Mouse (Mus musculus) lung, embryonic 15.5 days (tissue): Measurements from ENCODE around the gene Myh9. TPM values are rescaled to one million over a fixed set of nuclear protein-coding genes. Genes with fewer than 3 reads are reported as not detected.
A peak's percentile ranks its signal among the peaks of the same experiment; 100 is the strongest.

ENCODE experiments used
- ATAC-seq: fragments of 200-750 bp; cut with Nextera tagmentation; 2 replicates; pipeline ENCODE4 v1.8.0; 2017; ENCODE audit warnings: moderate number of reproducible peaks, borderline replicate concordance; ENCODE audit not compliant: low FRiP score, low TSS enrichment; ENCODE audit errors: extremely low read depth
- H3K27ac ChIP-seq: fragments of 300-500 bp; sonication (generic); 2 replicates; pipeline ENCODE4 v1.5.1; 2015; ENCODE audit warnings: moderate library complexity, mild to moderate bottlenecking, inconsistent platforms
- H3K27me3 ChIP-seq: fragments of 300-500 bp; sonication (generic); 2 replicates; pipeline ENCODE4 v1.6.1; 2015; ENCODE audit warnings: inconsistent platforms
- H3K36me3 ChIP-seq: fragments of 300-500 bp; sonication (generic); 2 replicates; pipeline ENCODE4 v1.6.1; 2015; ENCODE audit warnings: inconsistent platforms
- H3K4me1 ChIP-seq: fragments of 300-500 bp; sonication (generic); 2 replicates; pipeline ENCODE4 v1.6.1; 2015; ENCODE audit warnings: inconsistent platforms
- H3K4me2 ChIP-seq: fragments of 300-500 bp; sonication (generic); 2 replicates; pipeline ENCODE4 v1.6.1; 2015; ENCODE audit warnings: inconsistent platforms, mild to moderate bottlenecking, moderate library complexity
- H3K4me3 ChIP-seq: fragments of 300-500 bp; sonication (generic); 2 replicates; pipeline ENCODE4 v1.5.1; 2015; ENCODE audit warnings: mild to moderate bottlenecking, inconsistent platforms
- H3K9ac ChIP-seq: fragments of 300-500 bp; sonication (generic); 2 replicates; pipeline ENCODE4 v1.6.1; 2015; ENCODE audit warnings: inconsistent platforms
- H3K9me3 ChIP-seq: fragments of 300-500 bp; sonication (generic); 2 replicates; pipeline ENCODE4 v1.6.1; 2016; ENCODE audit warnings: inconsistent platforms
- WGBS: fragments of 180-500 bp; shearing (Covaris S2); methylation state at CpG from one replicate; pipeline ENCODE4 v1.1.7; 2015; 5-methylcytosine and 5-hydroxymethylcytosine counted together
- polyA plus RNA-seq: library from polyadenylated mRNA; unstranded; fragments of >200 nt; fragmentation: Nextera tagmentation; extraction: Ambion mirVana; gene quantifications from 2 replicates; pipeline ENCODE4 v1.2.1, GENCODE M21; 2015

The Myh9 gene
- polyA plus RNA-seq, 1 experiment from 2014 or later: 67.7 TPM

GRCm38 (mm10) chr15:77831138-77831579 is 10.8 kb downstream of the Myh9 start:
- Histone ChIP-seq H3K4me1 (peaks cover 83% of the 10 kb centered on the region), H3K9ac (no peak overlapping the region), H3K27ac (peak overlapping the region; percentile 77), H3K27me3 (no peaks in the 10 kb centered on the region), H3K4me3 (no peak overlapping the region), H3K9me3 (no peaks in the 10 kb centered on the region), H3K36me3 (no peaks in the 10 kb centered on the region), H3K4me2 (no peak overlapping the region)
- 45% methylated on average over 2 of the region's 2 CpGs for WGBS
- ATAC-seq: no peak

GRCm38 (mm10) chr15:77830481-77831137 is 11.4 kb downstream of the Myh9 start:
- Histone ChIP-seq H3K9me3 (no peaks in the 10 kb centered on the region), H3K4me2 (no peak overlapping the region), H3K36me3 (no peaks in the 10 kb centered on the region), H3K27me3 (no peaks in the 10 kb centered on the region), H3K27ac (peak overlapping the region; percentile 77), H3K4me1 (peaks cover 82% of the 10 kb centered on the region), H3K4me3 (no peak overlapping the region), H3K9ac (no peak overlapping the region)
- 69% methylated on average over 5 of the region's 5 CpGs for WGBS
- ATAC-seq: no peak

DNA sequence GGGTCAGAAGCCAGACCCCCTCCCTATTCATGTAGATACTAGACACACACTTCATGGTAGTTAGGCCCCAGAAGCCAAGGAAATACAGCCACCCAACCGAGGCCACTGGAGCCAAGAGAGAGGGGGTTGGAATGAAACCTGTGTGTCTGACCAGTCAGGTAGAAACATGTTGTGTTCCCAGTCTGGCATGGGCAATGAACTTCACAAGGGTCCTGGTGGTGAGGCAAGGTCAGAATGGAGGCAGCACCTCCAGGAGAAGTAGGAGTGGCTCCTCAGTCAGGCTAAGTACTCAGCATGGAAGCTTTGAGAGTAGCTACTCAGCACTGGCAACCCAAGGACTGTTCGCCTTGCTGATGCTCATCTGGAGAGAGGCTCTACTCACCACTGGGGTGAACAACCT is 12.4 kb downstream of the Myh9 start:
- Histone ChIP-seq H3K9ac (no peak overlapping the region), H3K4me1 (peaks cover 81% of the 10 kb centered on the region), H3K27ac (peak overlapping the region; percentile 15; the same call in 1 of the 2 replicates), H3K4me3 (no peak overlapping the region), H3K4me2 (no peak overlapping the region), H3K36me3 (no peaks in the 10 kb centered on the region), H3K27me3 (no peaks in the 10 kb centered on the region), H3K9me3 (no peaks in the 10 kb centered on the region)
- WGBS: 69% methylated on average over 2 of the region's 2 CpGs
- no peak for ATAC-seq

- Histone ChIP-seq H3K27ac (peak overlapping the region; percentile 82), H3K4me3 (no peak overlapping the region), H3K9me3 (no peaks in the 10 kb centered on the region), H3K4me2 (no peak overlapping the region), H3K9ac (no peak overlapping the region), H3K27me3 (no peaks in the 10 kb centered on the region), H3K36me3 (no peaks in the 10 kb centered on the region), H3K4me1 (peaks cover 81% of the 10 kb centered on the region)
- ATAC-seq: no peak
- 92% methylated on average over 6 of the region's 6 CpGs for WGBS
These were observed 13.1 kb downstream of the Myh9 start for GRCm38 (mm10) chr15:77828910-77829309.

DNA sequence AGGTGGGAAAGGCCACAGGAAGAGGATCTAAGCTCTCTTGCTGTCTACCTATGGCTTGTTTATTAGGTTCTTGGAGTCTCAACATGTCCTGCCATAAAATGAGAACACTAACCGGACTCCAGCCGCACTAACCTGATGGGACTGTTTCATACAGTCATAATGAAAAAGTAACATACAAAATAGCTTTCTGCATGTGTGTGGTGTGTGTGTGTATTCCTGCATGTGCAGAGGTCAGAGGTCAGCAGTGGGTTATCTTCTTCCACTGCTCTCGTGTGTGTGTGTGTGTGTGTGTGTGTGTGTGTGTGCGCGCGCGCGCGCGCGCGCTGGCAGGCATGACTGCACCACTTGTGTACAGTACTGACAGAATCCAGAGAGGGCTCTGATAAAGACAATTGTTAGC is 13.7 kb downstream of the Myh9 start:
- Histone ChIP-seq H3K36me3 (no peaks in the 10 kb centered on the region), H3K27ac (peak overlapping the region; percentile 82), H3K9me3 (no peaks in the 10 kb centered on the region), H3K4me3 (no peak overlapping the region), H3K4me1 (peaks cover 81% of the 10 kb centered on the region), H3K9ac (no peak overlapping the region), H3K4me2 (peak overlapping the region; percentile 31), H3K27me3 (no peaks in the 10 kb centered on the region)
- 77% methylated on average over 12 of the region's 12 CpGs for WGBS
- ATAC-seq: no peak

DNA sequence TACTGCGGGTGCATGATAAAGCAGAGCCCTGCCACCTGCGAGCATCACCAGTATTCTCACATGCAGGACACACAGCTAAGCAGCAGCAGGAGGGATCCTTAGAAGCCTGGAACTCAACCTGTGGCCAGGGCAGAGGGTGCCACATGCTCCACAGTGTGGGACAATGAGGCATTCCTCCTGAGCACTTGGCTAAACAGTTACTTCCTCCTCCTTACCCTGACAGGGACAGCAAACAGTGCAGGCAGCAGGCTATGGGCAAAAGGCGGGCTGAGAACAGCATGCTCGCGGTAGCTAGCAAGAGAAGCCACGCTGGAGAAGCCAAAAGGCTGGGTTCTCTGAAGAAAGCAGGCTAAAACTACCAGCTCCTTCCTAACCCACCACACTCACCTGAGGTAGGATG is 14.2 kb downstream of the Myh9 start:
- Histone ChIP-seq H3K4me2 (peak overlapping the region; percentile 31), H3K27ac (peak overlapping the region; percentile 82), H3K4me3 (no peak overlapping the region), H3K9ac (0 out of 2 replicates have a peak overlapping the region, but pooled peaks have one; percentile 26), H3K36me3 (no peaks in the 10 kb centered on the region), H3K27me3 (no peaks in the 10 kb centered on the region), H3K4me1 (peaks cover 83% of the 10 kb centered on the region), H3K9me3 (no peaks in the 10 kb centered on the region)
- no peak for ATAC-seq
- WGBS: 14% methylated on average over 6 of the region's 6 CpGs

GRCm38 (mm10) chr15:77827379-77827778 is 14.6 kb downstream of the Myh9 start:
- H3K27me3 ChIP-seq: no peaks in the 10 kb centered on the region
- no peaks in the 10 kb centered on the region for H3K36me3 ChIP-seq
- H3K9me3 ChIP-seq: no peaks in the 10 kb centered on the region
- H3K4me2 ChIP-seq: peak overlapping the region; percentile 31
- H3K4me3 ChIP-seq: no peak overlapping the region
- 24% methylated on average over 7 of the region's 7 CpGs for WGBS
- 0 out of 2 replicates have a peak overlapping the region, but pooled peaks have one; percentile 26 for H3K9ac ChIP-seq
- no peak for ATAC-seq
- peaks cover 83% of the 10 kb centered on the region for H3K4me1 ChIP-seq
- H3K27ac ChIP-seq: peak overlapping the region; percentile 82

- Histone ChIP-seq H3K4me2 (no peak overlapping the region), H3K9me3 (no peaks in the 10 kb centered on the region), H3K4me1 (peaks cover 83% of the 10 kb centered on the region), H3K9ac (no peak overlapping the region), H3K27me3 (no peaks in the 10 kb centered on the region), H3K27ac (peak overlapping the region; percentile 42), H3K36me3 (no peaks in the 10 kb centered on the region), H3K4me3 (no peak overlapping the region)
- no peak for ATAC-seq
- WGBS: 74% methylated on average over 1 of the region's 1 CpGs
These were observed 16.6 kb downstream of the Myh9 start for GRCm38 (mm10) chr15:77825382-77825781.

DNA sequence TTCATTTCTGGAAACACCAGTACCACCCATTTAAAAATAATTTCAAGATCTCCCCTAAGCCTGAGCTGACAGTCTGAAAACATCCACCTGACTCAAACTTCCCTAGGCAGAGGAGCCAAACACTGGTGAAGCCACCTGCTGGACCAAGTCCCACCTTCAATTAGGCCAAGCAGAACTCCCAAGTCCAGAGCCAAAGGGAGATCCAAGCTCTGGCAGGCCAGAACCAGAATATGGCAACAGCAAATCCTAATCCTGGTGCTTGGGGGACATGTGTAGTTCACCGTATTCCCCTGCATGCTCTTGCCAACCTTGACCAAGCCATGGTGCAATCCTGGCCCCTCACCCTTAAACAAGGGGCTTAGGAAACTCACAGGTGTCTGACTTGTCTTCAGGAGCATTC is 17.7 kb downstream of the Myh9 start:
- H3K36me3 ChIP-seq: no peaks in the 10 kb centered on the region
- H3K27me3 ChIP-seq: no peaks in the 10 kb centered on the region
- 96% methylated on average over 1 of the region's 1 CpGs for WGBS
- no peak overlapping the region for H3K4me2 ChIP-seq
- ATAC-seq: no peak
- no peak overlapping the region for H3K4me3 ChIP-seq
- H3K9ac ChIP-seq: no peak overlapping the region
- H3K4me1 ChIP-seq: peaks cover 91% of the 10 kb centered on the region
- no peaks in the 10 kb centered on the region for H3K9me3 ChIP-seq
- peak overlapping the region; percentile 30 for H3K27ac ChIP-seq

DNA sequence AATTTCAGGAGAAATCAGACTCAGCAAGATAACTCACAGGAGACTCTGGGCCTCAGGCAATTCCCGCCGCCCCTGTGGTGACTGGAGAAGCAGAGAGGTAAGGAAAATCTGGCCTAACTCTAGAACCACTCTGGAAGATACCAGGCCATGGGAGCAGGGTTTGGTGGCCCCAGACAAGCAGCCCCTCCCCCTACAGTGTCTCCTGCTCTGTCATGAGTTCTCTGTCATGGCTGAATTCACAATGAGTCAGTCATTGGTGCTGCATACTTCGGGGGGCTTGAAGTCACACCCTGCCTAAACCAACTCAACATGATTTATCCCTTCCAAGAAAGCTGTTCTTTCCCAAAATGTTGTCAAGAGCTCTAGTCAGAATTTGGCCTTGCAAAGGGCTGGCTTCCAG is 18.3 kb downstream of the Myh9 start:
- H3K9me3 ChIP-seq: no peaks in the 10 kb centered on the region
- H3K36me3 ChIP-seq: no peaks in the 10 kb centered on the region
- no peak overlapping the region for H3K9ac ChIP-seq
- no peaks in the 10 kb centered on the region for H3K27me3 ChIP-seq
- H3K4me3 ChIP-seq: no peak overlapping the region
- 42% methylated on average over 3 of the region's 3 CpGs for WGBS
- H3K27ac ChIP-seq: peak overlapping the region; percentile 93
- no peak for ATAC-seq
- H3K4me2 ChIP-seq: no peak overlapping the region
- peaks cover 93% of the 10 kb centered on the region for H3K4me1 ChIP-seq

- H3K4me2 ChIP-seq: no peak overlapping the region
- H3K9ac ChIP-seq: no peak overlapping the region
- peak overlapping the region; percentile 93 for H3K27ac ChIP-seq
- H3K4me3 ChIP-seq: no peak overlapping the region
- H3K9me3 ChIP-seq: no peaks in the 10 kb centered on the region
- ATAC-seq: no peak
- no peaks in the 10 kb centered on the region for H3K36me3 ChIP-seq
- H3K27me3 ChIP-seq: no peaks in the 10 kb centered on the region
- H3K4me1 ChIP-seq: peaks cover 93% of the 10 kb centered on the region
- 48% methylated on average over 6 of the region's 6 CpGs for WGBS
These were observed 18.8 kb downstream of the Myh9 start for GRCm38 (mm10) chr15:77823196-77823595.

- WGBS: 58% methylated on average over 2 of the region's 2 CpGs
- Histone ChIP-seq H3K36me3 (no peaks in the 10 kb centered on the region), H3K4me2 (peak overlapping the region; percentile 26; the same call in 1 of the 2 replicates)
These were observed 19.3 kb downstream of the Myh9 start for GRCm38 (mm10) chr15:77822671-77823070.

More at GRCm38 (mm10) chr15:77822671-77823070, 19.3 kb downstream of the Myh9 start:
- Histone ChIP-seq H3K9me3 (no peaks in the 10 kb centered on the region), H3K27ac (peak overlapping the region; percentile 93), H3K27me3 (no peaks in the 10 kb centered on the region), H3K4me3 (no peak overlapping the region), H3K9ac (0 out of 2 replicates have a peak overlapping the region, but pooled peaks have one; percentile 11), H3K4me1 (peaks cover 93% of the 10 kb centered on the region)
- no peak for ATAC-seq
